Mouse (Mus musculus): Measurements from ENCODE around the gene Dync1li1. TPM values are rescaled to one million over a fixed set of nuclear protein-coding genes. Genes with fewer than 3 reads are reported as not detected.

Dync1li1 gene
- polyA plus RNA-seq, 1 experiment from 2014 or later, result 84.0 TPM

GRCm38 (mm10) chr9:114759886-114760285, 71.3 kb downstream of the Dync1li1 start:
- no peak for DNase-seq (ENCODE audit: low spot score)
- 0 out of 2 replicates have a peak, but pooled peaks have one; percentile 36 for ATAC-seq (replicated peaks; ENCODE audit: low FRiP score)
- H3K4me2 ChIP-seq (ENCODE audit: low read depth, low read length, severe bottlenecking), result no peak overlapping the region
- H3K27me3 ChIP-seq (ENCODE audit: control insufficient read depth, insufficient read depth, low read length), result no peaks in the 10 kb centered on the region
- H3K36me3 ChIP-seq (ENCODE audit: control insufficient read depth, insufficient read depth, low read length), result no peaks in the 10 kb centered on the region
- H3K4me1 ChIP-seq (replicated peaks; ENCODE audit: control insufficient read depth, insufficient read depth, low read length), result no peaks in the 10 kb centered on the region
- H3K9ac ChIP-seq (ENCODE audit: low read length), result no peak overlapping the region
- 78% methylated on average over 4 of the region's 4 CpGs for WGBS
- no peak overlapping the region for H3K27ac ChIP-seq (ENCODE audit: low read depth, low read length)
- no peak overlapping the region for H3K4me3 ChIP-seq (ENCODE audit: low read depth, low read length)
- H3K9me3 ChIP-seq (ENCODE audit: control insufficient read depth, low read length), result no peaks in the 10 kb centered on the region

GRCm38 (mm10) chr9:114760353-114760752, 71.8 kb downstream of the Dync1li1 start:
- Histone ChIP-seq H3K9me3 (ENCODE audit: control insufficient read depth, low read length) (no peaks in the 10 kb centered on the region), H3K4me2 (ENCODE audit: low read depth, low read length, severe bottlenecking) (no peak overlapping the region), H3K4me3 (ENCODE audit: low read depth, low read length) (no peak overlapping the region), H3K4me1 (replicated peaks; ENCODE audit: control insufficient read depth, insufficient read depth, low read length) (no peaks in the 10 kb centered on the region), H3K36me3 (ENCODE audit: control insufficient read depth, insufficient read depth, low read length) (no peaks in the 10 kb centered on the region), H3K27me3 (ENCODE audit: control insufficient read depth, insufficient read depth, low read length) (no peaks in the 10 kb centered on the region), H3K9ac (ENCODE audit: low read length) (no peak overlapping the region), H3K27ac (ENCODE audit: low read depth, low read length) (no peak overlapping the region)
- 87% methylated on average over 5 of the region's 5 CpGs for WGBS
- ATAC-seq (replicated peaks; ENCODE audit: low FRiP score), result no peak
- DNase-seq (ENCODE audit: low spot score), result no peak

- Histone ChIP-seq H3K4me2 (ENCODE audit: low read depth, low read length, severe bottlenecking) (no peak overlapping the region), H3K4me3 (ENCODE audit: low read depth, low read length) (no peak overlapping the region), H3K27me3 (ENCODE audit: control insufficient read depth, insufficient read depth, low read length) (no peaks in the 10 kb centered on the region), H3K27ac (ENCODE audit: low read depth, low read length) (no peak overlapping the region), H3K4me1 (replicated peaks; ENCODE audit: control insufficient read depth, insufficient read depth, low read length) (no peaks in the 10 kb centered on the region), H3K9ac (ENCODE audit: low read length) (no peak overlapping the region), H3K9me3 (ENCODE audit: control insufficient read depth, low read length) (no peaks in the 10 kb centered on the region; the same call in 1 of the 2 replicates), H3K36me3 (ENCODE audit: control insufficient read depth, insufficient read depth, low read length) (no peaks in the 10 kb centered on the region)
- WGBS, result 81% methylated on average over 11 of the region's 11 CpGs
- no peak for ATAC-seq (replicated peaks; ENCODE audit: low FRiP score)
- DNase-seq (ENCODE audit: low spot score), result no peak
Observed at GRCm38 (mm10) chr9:114761848-114762247, 73.3 kb downstream of the Dync1li1 start.

- H3K36me3 ChIP-seq (ENCODE audit: control insufficient read depth, insufficient read depth, low read length), result no peaks in the 10 kb centered on the region
- 68% methylated on average over 13 of the region's 13 CpGs for whole genome bisulfite sequencing
Observed at GRCm38 (mm10) chr9:114763341-114763740, 74.8 kb downstream of the Dync1li1 start.

GRCm38 (mm10) chr9:114767030-114767429, 78.4 kb downstream of the Dync1li1 start:
- H3K4me1 ChIP-seq (replicated peaks; ENCODE audit: control insufficient read depth, insufficient read depth, low read length), result no peaks in the 10 kb centered on the region; the same call in 1 of the 2 replicates
- no peaks in the 10 kb centered on the region for H3K27me3 ChIP-seq (ENCODE audit: control insufficient read depth, insufficient read depth, low read length)
- H3K9ac ChIP-seq (ENCODE audit: low read length), result no peak overlapping the region
- H3K27ac ChIP-seq (ENCODE audit: low read depth, low read length), result no peak overlapping the region
- no peak overlapping the region for H3K4me2 ChIP-seq (ENCODE audit: low read depth, low read length, severe bottlenecking)
- ATAC-seq (replicated peaks; ENCODE audit: low FRiP score) (no peak), DNase-seq (ENCODE audit: low spot score) (no peak)
- no peaks in the 10 kb centered on the region; the same call in 1 of the 2 replicates for H3K36me3 ChIP-seq (ENCODE audit: control insufficient read depth, insufficient read depth, low read length)
- H3K4me3 ChIP-seq (ENCODE audit: low read depth, low read length), result no peak overlapping the region
- H3K9me3 ChIP-seq (ENCODE audit: control insufficient read depth, low read length), result no peaks in the 10 kb centered on the region; the same call in 1 of the 2 replicates
- WGBS, result 75% methylated on average over 13 of the region's 13 CpGs

More at GRCm38 (mm10) chr9:114763341-114763740, 74.8 kb downstream of the Dync1li1 start:
- Histone ChIP-seq H3K27ac (ENCODE audit: low read depth, low read length) (no peak overlapping the region), H3K4me3 (ENCODE audit: low read depth, low read length) (no peak overlapping the region), H3K9ac (ENCODE audit: low read length) (no peak overlapping the region), H3K4me2 (ENCODE audit: low read depth, low read length, severe bottlenecking) (no peak overlapping the region), H3K27me3 (ENCODE audit: control insufficient read depth, insufficient read depth, low read length) (no peaks in the 10 kb centered on the region), H3K4me1 (replicated peaks; ENCODE audit: control insufficient read depth, insufficient read depth, low read length) (no peaks in the 10 kb centered on the region; the same call in 1 of the 2 replicates), H3K9me3 (ENCODE audit: control insufficient read depth, low read length) (no peaks in the 10 kb centered on the region; the same call in 1 of the 2 replicates)
- peak; percentile 71 for DNase-seq (ENCODE audit: low spot score)
- no peak for ATAC-seq (replicated peaks; ENCODE audit: low FRiP score)

- Histone ChIP-seq H3K4me1 (replicated peaks; ENCODE audit: control insufficient read depth, insufficient read depth, low read length) (no peaks in the 10 kb centered on the region; the same call in 1 of the 2 replicates), H3K4me3 (ENCODE audit: low read depth, low read length) (no peak overlapping the region), H3K36me3 (ENCODE audit: control insufficient read depth, insufficient read depth, low read length) (no peaks in the 10 kb centered on the region; the same call in 1 of the 2 replicates), H3K27ac (ENCODE audit: low read depth, low read length) (no peak overlapping the region), H3K27me3 (ENCODE audit: control insufficient read depth, insufficient read depth, low read length) (no peaks in the 10 kb centered on the region), H3K9me3 (ENCODE audit: control insufficient read depth, low read length) (no peaks in the 10 kb centered on the region; the same call in 1 of the 2 replicates), H3K4me2 (ENCODE audit: low read depth, low read length, severe bottlenecking) (no peak overlapping the region), H3K9ac (ENCODE audit: low read length) (no peak overlapping the region)
- WGBS, result 70% methylated on average over 2 of the region's 2 CpGs
- DNase-seq (ENCODE audit: low spot score) (no peak), ATAC-seq (replicated peaks; ENCODE audit: low FRiP score) (no peak)
Observed at GRCm38 (mm10) chr9:114767507-114767906, 78.9 kb downstream of the Dync1li1 start.

GRCm38 (mm10) chr9:114768066-114768465, 79.5 kb downstream of the Dync1li1 start:
- no peak for ATAC-seq (replicated peaks; ENCODE audit: low FRiP score)
- DNase-seq (ENCODE audit: low spot score), result no peak
- H3K27ac ChIP-seq (ENCODE audit: low read depth, low read length), result no peak overlapping the region

GRCm38 (mm10) chr9:114770224-114770623, 81.6 kb downstream of the Dync1li1 start:
- no peak overlapping the region for H3K4me2 ChIP-seq (ENCODE audit: low read depth, low read length, severe bottlenecking)
- DNase-seq (ENCODE audit: low spot score), result no peak
- WGBS, result 86% methylated on average over 4 of the region's 4 CpGs
- no peaks in the 10 kb centered on the region; the same call in 1 of the 2 replicates for H3K4me1 ChIP-seq (replicated peaks; ENCODE audit: control insufficient read depth, insufficient read depth, low read length)
- no peak for ATAC-seq (replicated peaks; ENCODE audit: low FRiP score)
- H3K36me3 ChIP-seq (ENCODE audit: control insufficient read depth, insufficient read depth, low read length), result no peaks in the 10 kb centered on the region; the same call in 1 of the 2 replicates
- no peak overlapping the region for H3K4me3 ChIP-seq (ENCODE audit: low read depth, low read length)
- no peak overlapping the region for H3K9ac ChIP-seq (ENCODE audit: low read length)
- no peak overlapping the region for H3K27ac ChIP-seq (ENCODE audit: low read depth, low read length)
- no peaks in the 10 kb centered on the region; the same call in 1 of the 2 replicates for H3K9me3 ChIP-seq (ENCODE audit: control insufficient read depth, low read length)
- no peaks in the 10 kb centered on the region for H3K27me3 ChIP-seq (ENCODE audit: control insufficient read depth, insufficient read depth, low read length)

More at GRCm38 (mm10) chr9:114768066-114768465, 79.5 kb downstream of the Dync1li1 start:
- H3K9me3 ChIP-seq (ENCODE audit: control insufficient read depth, low read length), result no peaks in the 10 kb centered on the region; the same call in 1 of the 2 replicates
- no peaks in the 10 kb centered on the region; the same call in 1 of the 2 replicates for H3K36me3 ChIP-seq (ENCODE audit: control insufficient read depth, insufficient read depth, low read length)
- H3K4me2 ChIP-seq (ENCODE audit: low read depth, low read length, severe bottlenecking), result no peak overlapping the region
- H3K27me3 ChIP-seq (ENCODE audit: control insufficient read depth, insufficient read depth, low read length), result no peaks in the 10 kb centered on the region
- H3K4me1 ChIP-seq (replicated peaks; ENCODE audit: control insufficient read depth, insufficient read depth, low read length), result no peaks in the 10 kb centered on the region; the same call in 1 of the 2 replicates
- WGBS, result 47% methylated on average over 10 of the region's 10 CpGs
- H3K4me3 ChIP-seq (ENCODE audit: low read depth, low read length), result no peak overlapping the region
- H3K9ac ChIP-seq (ENCODE audit: low read length), result no peak overlapping the region

- WGBS, result 88% methylated on average over 7 of the region's 7 CpGs
- Histone ChIP-seq H3K4me3 (ENCODE audit: low read depth, low read length) (no peak overlapping the region), H3K4me1 (replicated peaks; ENCODE audit: control insufficient read depth, insufficient read depth, low read length) (no peaks in the 10 kb centered on the region; the same call in 1 of the 2 replicates), H3K27ac (ENCODE audit: low read depth, low read length) (no peak overlapping the region), H3K4me2 (ENCODE audit: low read depth, low read length, severe bottlenecking) (no peak overlapping the region), H3K9ac (ENCODE audit: low read length) (no peak overlapping the region), H3K36me3 (ENCODE audit: control insufficient read depth, insufficient read depth, low read length) (no peaks in the 10 kb centered on the region; the same call in 1 of the 2 replicates), H3K9me3 (ENCODE audit: control insufficient read depth, low read length) (no peaks in the 10 kb centered on the region), H3K27me3 (ENCODE audit: control insufficient read depth, insufficient read depth, low read length) (no peaks in the 10 kb centered on the region)
- ATAC-seq (replicated peaks; ENCODE audit: low FRiP score) (no peak), DNase-seq (ENCODE audit: low spot score) (no peak)
Observed at GRCm38 (mm10) chr9:114771565-114771964, 83.0 kb downstream of the Dync1li1 start.
